Mouse (Mus musculus) urinary bladder, postnatal 36 days (tissue): ENCODE measurements at regions not wholly inside any gene's neighbourhood (a gene's known extent, or its start where the extent isn't known, plus 50 kb on each side); places are given as distances from the start of the nearest gene placed in this dataset.

Experiments
- DNase-seq, 2 experiments: peaks; one replicate each; pipeline ENCODE4 v3.0.0; 2022; ENCODE audit warnings: low spot score in 2 of 2, mixed read lengths in 1 of 2

GRCm38 (mm10) chr3:104712711-104713110 lies 68.1 kb upstream of the Ppm1j start:
- no peak for DNase-seq

- DNase-seq: peak; percentile 60 to 69
Observed at GRCm38 (mm10) chr3:104713836-104714631, 66.8 kb upstream of the Ppm1j start.

- DNase-seq: peak; percentile 26 to 38
Observed at GRCm38 (mm10) chr3:104714679-104715326, 66.1 kb upstream of the Ppm1j start.
